Mouse (Mus musculus) kidney, embryonic 15.5 days (tissue): ENCODE measurements around the gene Tspear. TPM values are rescaled to one million over a fixed set of nuclear protein-coding genes. Genes with fewer than 3 reads are reported as not detected.
"Not testable (repeated sequence)": the region's sequence is repeated elsewhere in the genome, so short reads cannot be mapped to it uniquely, and the experiment has no call there.

ENCODE experiments used
- ATAC-seq: fragments of 200-750 bp; cut with Nextera tagmentation; replicated peaks from 2 replicates; pipeline ENCODE4 v1.8.0; 2017; ENCODE audit warnings: moderate TSS enrichment; ENCODE audit not compliant: low FRiP score
- H3K27ac ChIP-seq: fragments of 300-500 bp; sonication (generic); 2 replicates; pipeline ENCODE4 v1.5.1; 2015; ENCODE audit warnings: mild to moderate bottlenecking, inconsistent platforms
- H3K27me3 ChIP-seq: fragments of 300-500 bp; sonication (generic); 2 replicates; pipeline ENCODE4 v1.6.1; 2015; ENCODE audit warnings: inconsistent platforms
- H3K36me3 ChIP-seq: fragments of 300-500 bp; sonication (generic); 2 replicates; pipeline ENCODE4 v1.6.1; 2015; ENCODE audit warnings: inconsistent platforms
- H3K4me1 ChIP-seq: fragments of 300-500 bp; sonication (generic); 2 replicates; pipeline ENCODE4 v1.6.1; 2015; ENCODE audit warnings: inconsistent platforms
- H3K4me2 ChIP-seq: fragments of 300-500 bp; sonication (generic); 2 replicates; pipeline ENCODE4 v1.6.1; 2015; ENCODE audit warnings: moderate library complexity, mild to moderate bottlenecking, inconsistent platforms
- H3K4me3 ChIP-seq: fragments of 300-500 bp; sonication (generic); replicated peaks from 2 replicates; pipeline ENCODE4 v1.5.1; 2015; ENCODE audit warnings: mild to moderate bottlenecking, inconsistent platforms
- H3K9ac ChIP-seq: fragments of 300-500 bp; sonication (generic); 2 replicates; pipeline ENCODE4 v1.6.1; 2015; ENCODE audit warnings: mild to moderate bottlenecking, inconsistent platforms
- H3K9me3 ChIP-seq: fragments of 300-500 bp; sonication (generic); replicated peaks from 2 replicates; pipeline ENCODE4 v1.6.1; 2016; ENCODE audit warnings: inconsistent platforms
- WGBS: fragments of 180-500 bp; shearing (Covaris S2); methylation state at CpG from one replicate; pipeline ENCODE4 v1.1.7; 2015; ENCODE audit warnings: mixed read lengths; 5-methylcytosine and 5-hydroxymethylcytosine counted together
- polyA plus RNA-seq: library from polyadenylated mRNA; unstranded; fragments of >200 nt; fragmentation: Nextera tagmentation; extraction: Ambion mirVana; gene quantifications from 2 replicates; pipeline ENCODE4 v1.2.1, GENCODE M21; 2015

Tspear gene
- polyA plus RNA-seq, 1 experiment from 2014 or later = 0.90 TPM

- ATAC-seq = no peak
- H3K4me3 ChIP-seq = no peak overlapping the region
These were observed 67.1 kb downstream of the Tspear start for GRCm38 (mm10) chr10:77753448-77753847.

GRCm38 (mm10) chr10:77759582-77759981, 73.2 kb downstream of the Tspear start, which contains the start of gene Gm3233:
TSS of gene Gm3233 (minus strand) at chr10:77759682.
- H3K9me3 ChIP-seq, H3K4me2 ChIP-seq, H3K4me3 ChIP-seq, H3K27ac ChIP-seq, H3K9ac ChIP-seq, H3K4me1 ChIP-seq, ATAC-seq, H3K36me3 ChIP-seq, H3K27me3 ChIP-seq: not testable (repeated sequence)
- WGBS = 69% methylated on average over 1 of the region's 1 CpGs

More at GRCm38 (mm10) chr10:77753448-77753847, 67.1 kb downstream of the Tspear start:
- Histone ChIP-seq H3K27ac (no peak overlapping the region), H3K36me3 (no peaks in the 10 kb centered on the region), H3K27me3 (no peaks in the 10 kb centered on the region), H3K9ac (no peak overlapping the region), H3K9me3 (no peaks in the 10 kb centered on the region), H3K4me2 (no peak overlapping the region), H3K4me1 (no peaks in the 10 kb centered on the region)

GRCm38 (mm10) chr10:77769727-77770126, 83.4 kb downstream of the Tspear start:
- no peaks in the 10 kb centered on the region for H3K9me3 ChIP-seq
- H3K4me2 ChIP-seq = no peak overlapping the region
- 60% methylated on average over 1 of the region's 1 CpGs for WGBS
- H3K27ac ChIP-seq = no peak overlapping the region
- no peaks in the 10 kb centered on the region for H3K36me3 ChIP-seq
- H3K9ac ChIP-seq = no peak overlapping the region
- no peaks in the 10 kb centered on the region for H3K27me3 ChIP-seq
- no peaks in the 10 kb centered on the region for H3K4me1 ChIP-seq
- no peak overlapping the region for H3K4me3 ChIP-seq
- ATAC-seq = no peak

- WGBS = 86% methylated on average over 1 of the region's 1 CpGs
- not testable (repeated sequence) for H3K4me3 ChIP-seq
These were observed 84.9 kb downstream of the Tspear start, which contains the start of gene Gm3238 for GRCm38 (mm10) chr10:77771225-77771624. TSS of gene Gm3238 (minus strand) at chr10:77771325.

GRCm38 (mm10) chr10:77772142-77772541, 85.8 kb downstream of the Tspear start:
- not testable (repeated sequence) for H3K4me2 ChIP-seq, H3K27me3 ChIP-seq, H3K4me1 ChIP-seq, H3K36me3 ChIP-seq, H3K9me3 ChIP-seq, H3K4me3 ChIP-seq, H3K9ac ChIP-seq, H3K27ac ChIP-seq, ATAC-seq
- 90% methylated on average over 2 of the region's 3 CpGs for WGBS

More at GRCm38 (mm10) chr10:77771225-77771624, 84.9 kb downstream of the Tspear start, which contains the start of gene Gm3238:
- H3K4me2 ChIP-seq, H3K9me3 ChIP-seq, H3K27ac ChIP-seq, ATAC-seq, H3K9ac ChIP-seq, H3K27me3 ChIP-seq, H3K36me3 ChIP-seq, H3K4me1 ChIP-seq: not testable (repeated sequence)

GRCm38 (mm10) chr10:77776844-77777243, 90.5 kb downstream of the Tspear start, which contains the start of gene Gm7138:
TSS of gene Gm7138 (minus strand) at chr10:77776944.
- not testable (repeated sequence) for H3K27ac ChIP-seq, H3K9ac ChIP-seq, H3K4me1 ChIP-seq, H3K27me3 ChIP-seq, H3K4me2 ChIP-seq, H3K36me3 ChIP-seq, H3K9me3 ChIP-seq, ATAC-seq, H3K4me3 ChIP-seq
- 80% methylated on average over 1 of the region's 1 CpGs for WGBS

- H3K27ac ChIP-seq, H3K9me3 ChIP-seq, ATAC-seq, H3K27me3 ChIP-seq, H3K4me2 ChIP-seq, H3K9ac ChIP-seq, H3K36me3 ChIP-seq, H3K4me3 ChIP-seq, H3K4me1 ChIP-seq: not testable (repeated sequence)
- WGBS = 21% methylated on average over 1 of the region's 1 CpGs
These were observed 96.1 kb downstream of the Tspear start, which contains the start of gene Gm3250 for GRCm38 (mm10) chr10:77782442-77782841. TSS of gene Gm3250 (minus strand) at chr10:77782542.

- H3K9ac ChIP-seq, H3K4me3 ChIP-seq, H3K4me2 ChIP-seq, H3K36me3 ChIP-seq, H3K27ac ChIP-seq, H3K9me3 ChIP-seq, H3K27me3 ChIP-seq, H3K4me1 ChIP-seq, ATAC-seq: not testable (repeated sequence)
- WGBS = 77% methylated on average over 3 of the region's 3 CpGs
These were observed 97.0 kb downstream of the Tspear start for GRCm38 (mm10) chr10:77783396-77783795.

GRCm38 (mm10) chr10:77787876-77788275, 101.5 kb downstream of the Tspear start, which contains the start of gene Gm7137:
TSS of gene Gm7137 (minus strand) at chr10:77788200.
- 68% methylated on average over 1 of the region's 1 CpGs for WGBS
- not testable (repeated sequence) for H3K4me1 ChIP-seq, H3K27ac ChIP-seq, H3K4me2 ChIP-seq, H3K9me3 ChIP-seq, H3K4me3 ChIP-seq, H3K36me3 ChIP-seq, ATAC-seq, H3K27me3 ChIP-seq, H3K9ac ChIP-seq

GRCm38 (mm10) chr10:77788621-77789020, 102.3 kb downstream of the Tspear start:
- no peaks in the 10 kb centered on the region for H3K4me1 ChIP-seq
- H3K27me3 ChIP-seq = no peaks in the 10 kb centered on the region
- no peak overlapping the region for H3K4me2 ChIP-seq
- no peaks in the 10 kb centered on the region for H3K36me3 ChIP-seq
- H3K27ac ChIP-seq = no peak overlapping the region
- no peaks in the 10 kb centered on the region for H3K9me3 ChIP-seq
- H3K4me3 ChIP-seq = no peak overlapping the region
- no peak overlapping the region for H3K9ac ChIP-seq
- ATAC-seq = no peak
- WGBS = 61% methylated on average over 2 of the region's 2 CpGs

- Histone ChIP-seq H3K4me1 (0 out of 2 replicates have a peak, but pooled peaks cover 2% of the 10 kb centered on the region), H3K4me2 (no peak within 1 kb of the TSS), H3K9ac (no peak within 1 kb of the TSS), H3K36me3 (no peaks in the 10 kb centered on the region), H3K27ac (no peak within 1 kb of the TSS), H3K4me3 (no peak within 1 kb of the TSS), H3K27me3 (no peaks in the 10 kb centered on the region), H3K9me3 (no peaks in the 10 kb centered on the region)
- no peak for ATAC-seq
- WGBS = 39% methylated on average over 2 of the region's 2 CpGs
These were observed 108.6 kb downstream of the Tspear start, which contains the start of gene Gm9639 for GRCm38 (mm10) chr10:77794976-77795375. TSS of gene Gm9639 (minus strand) at chr10:77795076.

GRCm38 (mm10) chr10:77797677-77798076, 111.3 kb downstream of the Tspear start:
- Histone ChIP-seq H3K4me1 (0 out of 2 replicates have a peak, but pooled peaks cover 2% of the 10 kb centered on the region), H3K36me3 (no peaks in the 10 kb centered on the region), H3K27me3 (no peaks in the 10 kb centered on the region), H3K9ac (no peak overlapping the region), H3K27ac (no peak overlapping the region), H3K4me3 (no peak overlapping the region), H3K4me2 (no peak overlapping the region), H3K9me3 (no peaks in the 10 kb centered on the region)
- WGBS = 30% methylated on average over 3 of the region's 3 CpGs
- no peak for ATAC-seq
